Mouse (Mus musculus): Measurements from ENCODE around the gene Nol4l.

DNA sequence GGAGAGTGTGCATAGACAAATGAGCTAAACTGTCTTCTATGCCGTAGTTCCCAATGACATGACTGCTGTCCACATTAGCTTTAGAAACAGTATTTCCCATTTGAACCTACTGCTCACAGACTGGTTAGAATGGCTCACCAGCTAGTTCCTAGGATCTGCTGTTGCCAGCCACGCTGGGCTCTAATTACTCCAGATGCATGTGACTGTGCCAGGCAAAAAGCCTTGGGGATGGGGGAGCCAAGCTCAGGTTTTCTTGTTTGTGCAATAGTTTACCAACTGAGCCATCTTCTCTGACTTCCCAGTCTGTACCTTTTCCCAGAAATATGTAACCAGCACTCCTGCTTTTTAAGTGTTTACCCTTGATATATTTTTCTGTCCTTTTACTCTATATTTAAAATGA, 154.4 kb downstream of the Nol4l start:
- TF ChIP-seq GATA1 (IDR thresholded peaks at IDR 0.05; ENCODE audit: low read length) (no peak), TAL1 (IDR thresholded peaks at IDR 0.05; ENCODE audit: low read length) (no peak)
